Mouse (Mus musculus) cerebellum, adult 11-12 months (tissue): ENCODE measurements at regions not wholly inside any gene's neighbourhood (a gene's known extent, or its start where the extent isn't known, plus 50 kb on each side); places are given as distances from the start of the nearest gene placed in this dataset.
A peak's percentile ranks its signal among the peaks of the same experiment; 100 is the strongest.

Experiments used
- DNase-seq: peaks from one replicate; pipeline ENCODE4 v3.0.0; 2022

DNA sequence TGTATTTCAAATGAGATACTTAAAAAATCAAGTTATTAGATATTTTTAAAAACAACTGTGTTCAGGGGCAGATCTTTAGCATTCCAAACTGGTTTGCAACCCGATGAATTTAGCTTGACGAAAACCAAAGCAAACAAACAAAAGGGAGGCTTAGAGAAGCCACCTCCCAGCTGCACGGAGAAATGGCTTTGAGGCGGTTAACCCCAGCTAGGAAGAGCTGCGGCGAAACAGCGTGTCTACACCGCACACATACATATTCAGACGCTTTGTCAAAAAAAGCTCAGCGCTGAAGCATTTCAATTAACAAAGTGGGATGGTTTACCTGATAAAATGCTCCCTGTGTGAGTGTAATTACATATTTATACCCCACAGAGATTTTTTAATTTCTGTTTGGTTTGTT lies 123.0 kb upstream of the Ap5m1 start:
- DNase-seq: no peak

GRCm38 (mm10) chr14:48930886-48931285 lies 135.0 kb upstream of the Ap5m1 start:
- DNase-seq: peak; percentile 34

DNA sequence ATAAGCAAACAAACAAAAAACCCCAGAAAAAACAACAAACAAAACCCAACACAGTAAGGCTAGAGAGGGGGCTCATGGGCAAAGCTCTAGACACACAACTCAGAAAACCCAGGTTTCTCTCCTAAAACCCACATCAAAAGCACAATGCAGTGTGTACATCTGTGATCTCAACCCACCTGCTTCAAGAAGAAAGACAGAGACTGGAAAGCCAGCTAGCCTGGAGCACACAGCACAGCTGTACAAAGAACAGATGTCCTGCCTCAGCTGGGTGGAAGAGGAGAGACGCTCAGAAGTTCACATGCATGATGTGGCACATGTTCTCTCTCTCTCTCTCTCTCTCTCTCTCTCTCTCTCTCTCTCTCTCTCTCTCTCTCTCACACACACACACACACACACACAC lies 140.0 kb upstream of the Ap5m1 start:
- no peak for DNase-seq

GRCm38 (mm10) chr14:48909420-48909819 lies 156.5 kb upstream of the Ap5m1 start:
- DNase-seq: peak; percentile 83

DNA sequence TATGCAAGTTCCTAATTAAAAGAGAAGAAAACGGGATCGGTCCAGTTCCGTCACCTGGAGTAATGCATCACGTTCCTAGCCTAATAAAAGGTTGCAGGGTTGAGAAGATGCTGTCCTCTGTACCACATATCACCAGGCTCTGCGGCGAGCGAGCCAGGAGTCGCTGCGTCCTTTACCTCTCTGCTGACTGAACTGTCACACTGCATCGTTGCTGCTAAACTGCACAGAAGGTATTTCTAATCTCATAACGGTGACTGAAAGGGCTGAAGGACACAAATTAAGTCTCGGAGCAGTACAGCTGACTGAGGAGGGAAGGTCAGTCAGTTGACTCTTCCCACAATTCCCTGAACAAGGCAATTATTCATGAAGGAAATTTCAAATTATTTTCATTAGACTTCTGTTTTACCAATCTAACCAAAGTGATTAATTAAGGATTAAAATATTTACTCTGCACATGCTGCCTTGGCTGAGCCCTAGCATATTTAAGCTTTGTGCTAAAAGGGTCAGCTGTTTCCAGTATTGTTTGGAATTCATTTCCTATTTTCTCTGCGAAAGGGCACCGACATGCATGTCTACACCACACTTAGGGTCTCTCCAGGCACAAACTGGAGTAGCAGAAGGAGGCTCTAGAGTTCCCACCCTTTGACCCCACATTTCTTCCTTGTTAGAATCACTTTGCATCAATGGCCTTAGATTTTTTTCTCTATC lies 157.8 kb upstream of the Ap5m1 start:
- peak; percentile 75 for DNase-seq

DNA sequence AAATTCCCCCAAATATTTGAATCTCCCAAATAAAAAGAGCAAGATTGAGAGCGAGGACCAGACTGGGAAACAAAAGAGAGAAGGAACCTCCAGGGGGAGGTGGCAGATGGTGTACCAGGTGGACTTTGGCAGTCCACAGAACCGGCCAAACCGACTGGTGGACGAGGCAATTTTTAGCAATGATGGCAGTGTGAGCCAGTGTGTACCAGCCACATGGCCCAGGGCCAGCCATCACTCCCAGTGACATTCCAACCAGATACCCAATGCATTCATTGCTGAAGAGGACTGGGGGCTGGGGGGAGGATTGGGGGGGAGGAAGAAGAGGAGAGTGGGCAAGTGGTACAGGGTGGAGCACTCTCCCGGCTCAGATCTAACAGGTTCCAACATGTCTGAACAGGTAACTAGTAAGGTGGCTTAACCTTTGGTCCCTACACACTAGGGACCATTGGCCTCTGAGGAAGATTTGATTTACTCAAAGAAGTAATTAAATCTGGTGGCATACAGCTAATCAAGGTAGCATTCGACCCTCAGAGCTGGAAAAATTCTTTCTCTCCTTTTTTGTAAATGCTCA lies 158.4 kb upstream of the Ap5m1 start:
- peak; percentile 98 for DNase-seq

DNA sequence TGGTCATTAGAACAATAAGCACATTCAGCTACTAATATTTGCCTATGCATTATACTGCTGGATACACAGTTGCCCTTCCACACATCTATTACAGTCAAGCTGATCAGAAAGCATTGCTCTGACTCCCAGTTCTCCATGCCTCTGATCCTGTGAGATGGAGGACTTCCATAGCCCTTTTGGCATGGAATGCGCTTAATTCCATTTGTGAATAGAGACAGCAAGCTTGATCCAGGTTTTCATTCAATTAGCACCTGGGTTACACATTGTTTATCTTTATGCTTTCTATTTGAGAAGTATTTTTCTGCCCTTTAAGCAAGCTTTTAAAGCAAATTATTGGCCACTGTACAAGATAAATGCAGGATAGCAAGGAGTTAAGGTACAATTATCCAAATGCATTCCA lies 158.9 kb upstream of the Ap5m1 start:
- peak; percentile 47 for DNase-seq

GRCm38 (mm10) chr14:48904576-48904975 lies 161.3 kb upstream of the Ap5m1 start:
- DNase-seq: no peak

GRCm38 (mm10) chr14:48903526-48903925 lies 162.4 kb upstream of the Ap5m1 start:
- DNase-seq: peak; percentile 21

DNA sequence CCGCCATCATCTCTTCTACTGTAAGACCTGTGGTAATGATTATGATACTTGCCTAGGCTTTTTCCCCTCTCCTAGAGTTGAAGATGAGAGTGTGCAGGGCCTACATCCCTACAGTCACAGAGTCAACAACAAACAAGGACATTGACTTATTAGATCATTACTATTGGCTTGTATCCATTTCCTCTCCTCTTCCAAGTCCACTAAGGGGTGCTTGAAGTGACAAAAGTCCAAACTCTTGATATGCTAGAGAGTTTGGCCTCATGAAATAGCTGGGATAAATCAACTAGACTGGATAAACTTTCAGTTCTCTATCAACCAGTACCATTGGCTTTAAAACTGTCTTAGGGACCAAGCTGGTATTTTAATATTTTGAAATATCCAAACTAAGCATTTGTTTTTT lies 165.7 kb upstream of the Ap5m1 start:
- DNase-seq: no peak

- DNase-seq: no peak
Measured at GRCm38 (mm10) chr14:48897140-48897539, 168.8 kb upstream of the Ap5m1 start.

DNA sequence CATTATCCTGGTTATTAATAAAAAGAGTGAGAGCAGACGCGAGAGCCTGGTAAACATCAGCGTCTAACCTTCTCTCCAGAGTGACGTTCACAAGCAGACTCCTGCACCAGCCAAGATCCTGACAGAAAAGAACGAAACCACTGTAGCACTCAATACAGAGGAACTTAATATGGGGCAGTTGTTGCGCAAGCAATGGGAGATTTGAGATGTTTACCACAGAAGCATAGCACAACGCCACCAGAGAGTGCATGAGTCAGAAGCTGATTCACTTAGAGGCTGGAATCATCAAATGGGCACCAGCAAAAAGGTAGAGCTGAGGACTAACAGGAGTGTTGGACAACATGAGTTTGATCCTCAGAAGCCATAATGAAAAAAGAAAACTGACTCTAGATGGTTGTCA lies 169.7 kb upstream of the Ap5m1 start:
- DNase-seq: no peak

DNA sequence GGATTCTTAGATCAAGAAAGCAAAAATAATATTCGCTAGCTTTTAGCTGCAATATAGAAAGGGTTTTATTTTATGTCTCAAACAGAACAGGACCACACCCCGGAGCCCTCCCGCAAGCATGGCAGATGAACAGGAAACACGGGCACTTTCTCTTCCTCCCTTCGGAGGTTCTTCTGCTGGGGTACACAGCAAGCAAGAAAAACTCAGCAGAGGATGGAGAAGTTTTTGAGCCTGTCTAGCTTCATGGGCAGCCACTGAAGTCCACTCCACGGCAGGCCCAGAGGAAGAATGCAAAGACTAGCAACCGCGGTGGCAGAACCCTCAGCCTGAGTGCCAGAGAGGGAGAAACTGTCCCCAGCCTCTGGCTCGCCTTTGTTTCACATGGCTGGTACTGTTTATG lies 174.7 kb upstream of the Ap5m1 start:
- no peak for DNase-seq

DNA sequence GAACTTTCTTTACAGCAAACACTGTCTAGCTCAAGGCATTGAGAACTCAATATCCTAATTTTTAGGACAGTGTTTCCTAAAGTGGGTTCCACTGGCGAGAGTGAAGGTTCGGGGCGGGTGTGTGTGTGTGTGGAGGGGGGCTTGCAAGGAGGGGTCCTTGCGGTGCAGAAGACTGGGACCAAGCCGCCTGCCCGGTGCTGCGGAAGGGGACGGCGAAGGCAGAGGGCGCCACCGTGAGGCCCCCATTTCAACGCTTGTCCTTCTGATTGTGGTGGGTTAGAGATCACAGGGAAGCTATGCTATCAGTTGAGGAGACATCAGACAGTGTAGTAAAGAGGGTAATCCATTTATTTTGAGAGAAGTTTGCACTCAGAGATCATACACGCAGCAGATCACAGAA lies 176.9 kb upstream of the Ap5m1 start:
- DNase-seq: no peak

- no peak for DNase-seq
Measured at GRCm38 (mm10) chr14:48880041-48880440, 185.9 kb upstream of the Ap5m1 start.

- no peak for DNase-seq
Measured at GRCm38 (mm10) chr14:48877998-48878657, 187.8 kb upstream of the Ap5m1 start.

GRCm38 (mm10) chr14:48871313-48871712 lies 194.6 kb upstream of the Ap5m1 start:
- no peak for DNase-seq

DNA sequence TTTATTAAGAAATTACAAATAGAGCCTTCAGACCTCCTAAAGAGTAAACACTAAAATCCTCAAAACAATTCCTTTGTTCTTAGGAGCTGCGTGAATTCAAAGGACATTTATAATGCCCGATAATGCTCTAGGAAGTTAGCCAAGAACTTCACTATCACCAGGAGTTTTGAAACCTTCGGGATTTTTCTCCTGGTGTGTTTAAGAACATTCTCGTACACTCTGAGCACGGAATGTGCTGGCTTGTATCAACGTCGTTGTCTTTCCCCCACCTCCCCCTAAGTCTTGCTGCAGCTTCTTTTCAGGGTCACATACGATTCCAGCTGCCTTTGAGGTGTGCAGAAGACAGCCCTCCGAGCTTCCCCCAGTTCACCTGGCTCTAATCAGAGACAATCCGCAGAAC lies 195.9 kb upstream of the Ap5m1 start:
- no peak for DNase-seq

- DNase-seq: no peak
Measured at GRCm38 (mm10) chr14:48855453-48855852, 181.8 kb upstream of the Otx2 start.

DNA sequence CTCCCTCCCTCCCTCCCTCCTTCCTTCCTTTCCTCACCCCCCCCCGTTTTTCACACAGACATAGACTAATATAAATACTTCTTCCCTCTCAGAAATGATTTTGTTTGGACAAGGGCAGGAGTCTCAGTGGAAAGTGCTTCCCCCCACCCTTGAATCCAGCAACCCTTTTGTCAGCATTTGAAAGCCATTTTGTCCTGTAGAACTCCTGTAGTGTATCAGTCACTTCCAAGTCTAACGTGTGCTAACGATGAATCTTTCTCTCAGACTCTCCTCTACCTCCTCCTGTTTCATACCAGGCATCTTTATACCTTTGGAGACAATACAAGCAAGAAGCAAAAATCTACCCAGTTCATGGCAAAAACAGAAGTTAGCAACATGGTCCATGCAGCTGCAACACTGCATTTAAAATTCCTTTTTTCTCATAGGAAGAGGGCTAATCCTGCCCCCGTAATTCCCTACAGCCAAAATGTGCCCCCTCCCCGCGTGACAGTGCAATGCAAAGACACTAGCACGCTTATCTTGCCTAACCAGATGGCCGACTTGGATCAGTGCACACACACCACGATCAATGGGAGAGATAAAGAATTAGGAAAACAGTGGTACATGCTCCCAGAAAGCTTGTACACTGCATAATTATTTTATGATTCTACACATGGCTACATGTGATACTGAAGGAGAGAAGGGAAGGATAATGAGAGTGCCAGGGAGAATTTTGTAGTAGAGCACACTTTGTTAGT lies 180.7 kb upstream of the Otx2 start:
- DNase-seq: no peak

DNA sequence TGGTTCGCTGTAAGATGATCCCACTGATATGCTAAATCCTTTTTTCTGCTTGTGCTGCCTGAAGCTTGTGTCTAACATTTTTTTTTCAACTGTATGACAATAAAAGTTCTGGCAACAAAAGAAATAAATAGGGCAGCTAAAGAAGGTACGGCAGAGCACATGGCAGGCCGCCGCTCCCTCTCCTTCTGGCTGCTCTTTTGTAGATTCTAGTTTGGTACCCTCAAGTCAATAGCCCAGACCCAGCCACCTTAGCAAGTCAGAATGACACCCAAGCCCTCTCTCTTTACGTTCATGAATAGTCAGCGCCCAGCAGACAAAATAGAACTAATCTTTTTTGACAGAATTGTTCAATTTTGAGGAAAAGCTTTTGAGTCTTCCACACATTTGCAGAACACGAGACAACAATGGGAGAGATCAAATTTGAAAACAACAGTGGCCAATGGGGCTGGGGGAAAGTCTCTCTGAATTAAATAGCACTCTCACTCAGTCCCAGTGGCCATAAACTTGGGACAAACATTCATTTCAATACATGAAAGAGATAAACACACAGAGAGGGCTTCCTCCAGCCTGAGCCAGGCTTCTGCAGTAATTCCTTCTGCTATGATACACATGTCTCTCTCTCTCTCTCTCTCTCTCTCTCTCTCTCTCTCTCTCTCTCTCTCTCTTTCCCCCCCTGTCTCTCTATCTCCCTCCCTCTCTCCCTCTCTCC lies 180.0 kb upstream of the Otx2 start:
- DNase-seq: no peak

- DNase-seq: no peak
Measured at GRCm38 (mm10) chr14:48852787-48853186, 179.2 kb upstream of the Otx2 start.

DNA sequence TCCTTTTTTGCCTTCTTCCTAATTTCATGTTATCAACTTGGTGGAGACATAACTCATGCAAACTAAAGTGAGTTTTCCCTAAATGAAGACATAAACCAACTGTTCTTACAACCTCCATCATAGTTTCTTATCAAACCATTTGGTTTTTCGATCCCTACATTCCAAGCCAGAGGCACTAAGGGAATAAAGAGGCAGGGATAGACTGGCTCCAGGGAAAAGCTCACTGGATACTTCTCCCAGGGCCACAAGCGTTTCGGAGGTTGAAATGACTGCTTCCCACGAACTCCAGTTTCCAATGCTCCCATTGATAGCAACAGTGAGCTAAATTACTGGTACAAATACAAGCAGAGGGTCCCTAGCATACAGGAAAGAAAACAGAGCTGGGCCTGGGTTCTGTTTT lies 178.4 kb upstream of the Otx2 start:
- no peak for DNase-seq
